Mouse (Mus musculus): Measurements from ENCODE around the gene Ankrd34a. TPM values are rescaled to one million over a fixed set of nuclear protein-coding genes. Genes with fewer than 3 reads are reported as not detected.

The Ankrd34a gene
- polyA plus RNA-seq, 1 experiment from 2014 or later, result 8.5 TPM

DNA sequence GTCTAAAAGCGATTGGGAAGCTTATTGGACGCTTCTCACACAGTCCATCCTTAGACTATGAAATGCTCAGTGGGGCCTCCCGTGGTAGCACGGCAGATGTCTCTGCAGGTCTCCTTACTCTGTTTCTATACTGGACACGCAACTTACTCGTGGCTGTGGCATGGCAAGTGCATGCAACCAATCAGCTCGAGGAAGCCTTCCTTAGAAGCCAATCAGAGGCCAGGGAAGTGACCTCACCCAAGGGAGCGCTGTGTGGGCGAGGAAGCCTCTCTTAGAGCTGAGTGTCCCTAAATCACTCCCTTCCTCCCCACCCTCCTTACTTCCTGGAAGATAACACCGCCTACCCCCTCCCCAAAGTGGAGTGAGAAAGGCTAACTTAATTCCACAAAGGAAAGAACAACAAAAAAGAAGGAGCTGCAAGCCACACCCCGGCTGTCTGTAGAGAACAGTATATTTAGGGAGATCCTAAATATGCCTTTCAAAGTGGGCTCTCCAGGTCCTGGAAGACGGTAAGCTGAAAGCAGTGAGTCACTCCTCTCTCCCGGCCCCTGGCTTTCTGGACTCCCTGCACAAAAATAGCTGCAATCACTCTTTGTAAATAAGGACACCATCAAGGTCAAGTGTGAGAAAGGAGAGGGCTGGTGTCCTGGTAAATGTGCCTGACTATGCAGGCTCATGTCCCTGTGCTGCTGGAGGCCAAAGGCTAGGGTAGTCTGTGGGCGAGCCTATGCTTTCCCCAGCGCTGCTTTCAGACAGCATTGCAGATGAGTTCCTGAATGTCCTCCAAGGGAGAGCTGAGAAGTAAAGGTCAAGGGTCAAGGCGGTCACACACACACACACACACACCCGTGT, 19.5 kb upstream of the Ankrd34a start, which contains the start of gene Gm16253:
Gm16253 (plus strand) TSS at position 295 of the 852 bp plus-strand sequence.
- no peaks in the 10 kb centered on the region for H3K9me3 ChIP-seq (ENCODE audit: control insufficient read depth, low read length)
- peak within 1 kb of the TSS; percentile 28 to 33 for H3K4me3 ChIP-seq (ENCODE audit: control insufficient read depth in 1 of 2, insufficient read depth in 1 of 2, low read depth in 1 of 2, low read length in 2 of 2)
- WGBS, result 7% methylated on average over 17 of the region's 17 CpGs
- H3K36me3 ChIP-seq (ENCODE audit: control insufficient read depth, insufficient read depth, low read length), result no peaks in the 10 kb centered on the region
- no peaks in the 10 kb centered on the region for H3K27me3 ChIP-seq (ENCODE audit: control insufficient read depth, insufficient read depth, low read length)
- peak within 1 kb of the TSS; percentile 65 for H3K9ac ChIP-seq (ENCODE audit: low read length)
- ATAC-seq (ENCODE audit: insufficient number of reproducible peaks, insufficient read depth, low FRiP score, low read depth), result peak; percentile 92
- peak within 1 kb of the TSS; percentile 61 for H3K4me2 ChIP-seq (ENCODE audit: low read length)
- peaks cover 38 to 69% of the 10 kb centered on the region in 2 experiments for H3K4me1 ChIP-seq (ENCODE audit: control insufficient read depth in 2 of 2, insufficient read depth in 2 of 2, low read length in 2 of 2)
- peak within 1 kb of the TSS; percentile 100 for H3K27ac ChIP-seq (replicated peaks in 1 of 2; ENCODE audit: control insufficient read depth in 1 of 2, insufficient read depth in 1 of 2, low read depth in 2 of 2, low read length in 2 of 2)

GRCm38 (mm10) chr3:96577566-96577965, 18.9 kb upstream of the Ankrd34a start:
- Histone ChIP-seq H3K4me3 (ENCODE audit: control insufficient read depth in 1 of 2, insufficient read depth in 1 of 2, low read depth in 1 of 2, low read length in 2 of 2) (peak overlapping the region in 1 of 2 experiments; percentile 28; a peak in 1 of 4 replicates), H3K27me3 (ENCODE audit: control insufficient read depth, insufficient read depth, low read length) (no peaks in the 10 kb centered on the region), H3K27ac (replicated peaks in 1 of 2; ENCODE audit: control insufficient read depth in 1 of 2, insufficient read depth in 1 of 2, low read depth in 2 of 2, low read length in 2 of 2) (peak overlapping the region; percentile 100), H3K4me2 (ENCODE audit: low read length) (peak overlapping the region; percentile 61), H3K9ac (ENCODE audit: low read length) (peak overlapping the region; percentile 65), H3K9me3 (ENCODE audit: control insufficient read depth, low read length) (no peaks in the 10 kb centered on the region), H3K4me1 (ENCODE audit: control insufficient read depth in 2 of 2, insufficient read depth in 2 of 2, low read length in 2 of 2) (peaks cover 36 to 65% of the 10 kb centered on the region in 2 experiments), H3K36me3 (ENCODE audit: control insufficient read depth, insufficient read depth, low read length) (no peaks in the 10 kb centered on the region)
- no peak for ATAC-seq (ENCODE audit: insufficient number of reproducible peaks, insufficient read depth, low FRiP score, low read depth)
- 61% methylated on average over 4 of the region's 4 CpGs for whole genome bisulfite sequencing

GRCm38 (mm10) chr3:96578561-96579238, 17.7 kb upstream of the Ankrd34a start:
- 75% methylated on average over 12 of the region's 12 CpGs for whole genome bisulfite sequencing
- Histone ChIP-seq H3K9me3 (ENCODE audit: control insufficient read depth, low read length) (no peaks in the 10 kb centered on the region), H3K9ac (ENCODE audit: low read length) (peak overlapping the region; percentile 19; the same call in 1 of the 2 replicates), H3K36me3 (ENCODE audit: control insufficient read depth, insufficient read depth, low read length) (no peaks in the 10 kb centered on the region), H3K4me1 (ENCODE audit: control insufficient read depth in 2 of 2, insufficient read depth in 2 of 2, low read length in 2 of 2) (peaks cover 36 to 57% of the 10 kb centered on the region in 2 experiments), H3K27me3 (ENCODE audit: control insufficient read depth, insufficient read depth, low read length) (no peaks in the 10 kb centered on the region), H3K27ac (replicated peaks in 1 of 2; ENCODE audit: control insufficient read depth in 1 of 2, insufficient read depth in 1 of 2, low read depth in 2 of 2, low read length in 2 of 2) (peak overlapping the region in 1 of 2 experiments; percentile 25; a peak in 3 of 4 replicates), H3K4me2 (ENCODE audit: low read length) (no peak overlapping the region), H3K4me3 (ENCODE audit: control insufficient read depth in 1 of 2, insufficient read depth in 1 of 2, low read depth in 1 of 2, low read length in 2 of 2) (no peak overlapping the region)
- ATAC-seq (ENCODE audit: insufficient number of reproducible peaks, insufficient read depth, low FRiP score, low read depth), result no peak

DNA sequence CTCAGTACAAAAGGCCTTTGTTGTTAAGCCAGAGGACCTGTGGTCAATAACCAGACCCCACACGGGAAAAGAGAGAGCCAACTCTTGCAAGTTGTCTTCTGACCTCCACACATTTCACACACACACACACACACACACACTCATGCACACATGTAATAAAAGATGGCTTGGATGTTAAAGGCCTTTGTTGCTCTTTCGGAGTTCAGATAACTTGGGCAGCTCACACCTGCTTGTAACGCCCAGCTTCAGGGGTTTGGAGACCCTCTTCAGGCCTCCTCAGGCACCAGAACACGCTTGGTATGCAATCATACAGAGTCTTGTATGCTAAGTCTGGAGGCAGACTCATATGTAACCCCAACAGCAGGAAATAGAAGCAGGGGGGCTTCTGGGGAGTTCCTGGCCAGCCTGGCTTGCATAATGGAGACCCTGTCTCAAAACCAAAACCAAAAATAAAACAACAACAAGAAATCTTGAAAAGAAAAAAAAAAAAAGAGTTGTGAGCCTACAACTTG, 17.1 kb upstream of the Ankrd34a start:
- H3K4me2 ChIP-seq (ENCODE audit: low read length), result no peak overlapping the region
- no peak for ATAC-seq (ENCODE audit: insufficient number of reproducible peaks, insufficient read depth, low FRiP score, low read depth)
- H3K9ac ChIP-seq (ENCODE audit: low read length), result peak overlapping the region; percentile 19; the same call in 1 of the 2 replicates

GRCm38 (mm10) chr3:96579885-96580454, 16.5 kb upstream of the Ankrd34a start:
- peaks cover 29 to 47% of the 10 kb centered on the region in 2 experiments for H3K4me1 ChIP-seq (ENCODE audit: control insufficient read depth in 2 of 2, insufficient read depth in 2 of 2, low read length in 2 of 2)
- H3K27ac ChIP-seq (replicated peaks in 1 of 2; ENCODE audit: control insufficient read depth in 1 of 2, insufficient read depth in 1 of 2, low read depth in 2 of 2, low read length in 2 of 2), result peak overlapping the region; percentile 19 to 34; a peak in 1 of 4 replicates
- H3K4me3 ChIP-seq (ENCODE audit: control insufficient read depth in 1 of 2, insufficient read depth in 1 of 2, low read depth in 1 of 2, low read length in 2 of 2), result peak overlapping the region; percentile 20 to 29; a peak in 3 of 4 replicates
- no peaks in the 10 kb centered on the region for H3K9me3 ChIP-seq (ENCODE audit: control insufficient read depth, low read length)
- peak; percentile 10; the same call in 1 of the 2 replicates for ATAC-seq (ENCODE audit: insufficient number of reproducible peaks, insufficient read depth, low FRiP score, low read depth)
- H3K27me3 ChIP-seq (ENCODE audit: control insufficient read depth, insufficient read depth, low read length), result no peaks in the 10 kb centered on the region
- no peaks in the 10 kb centered on the region for H3K36me3 ChIP-seq (ENCODE audit: control insufficient read depth, insufficient read depth, low read length)
- peak overlapping the region; percentile 68 for H3K9ac ChIP-seq (ENCODE audit: low read length)
- 9% methylated on average over 16 of the region's 16 CpGs for WGBS
- peak overlapping the region; percentile 63 for H3K4me2 ChIP-seq (ENCODE audit: low read length)

More for the DNA sequence above, 17.1 kb upstream of the Ankrd34a start:
- Histone ChIP-seq H3K27ac (replicated peaks in 1 of 2; ENCODE audit: control insufficient read depth in 1 of 2, insufficient read depth in 1 of 2, low read depth in 2 of 2, low read length in 2 of 2) (peak overlapping the region in 1 of 2 experiments; percentile 25; a peak in 2 of 4 replicates), H3K36me3 (ENCODE audit: control insufficient read depth, insufficient read depth, low read length) (no peaks in the 10 kb centered on the region), H3K4me3 (ENCODE audit: control insufficient read depth in 1 of 2, insufficient read depth in 1 of 2, low read depth in 1 of 2, low read length in 2 of 2) (no peak overlapping the region), H3K4me1 (ENCODE audit: control insufficient read depth in 2 of 2, insufficient read depth in 2 of 2, low read length in 2 of 2) (peaks cover 31 to 51% of the 10 kb centered on the region in 2 experiments), H3K27me3 (ENCODE audit: control insufficient read depth, insufficient read depth, low read length) (no peaks in the 10 kb centered on the region), H3K9me3 (ENCODE audit: control insufficient read depth, low read length) (no peaks in the 10 kb centered on the region)
- 79% methylated on average over 4 of the region's 4 CpGs for WGBS

GRCm38 (mm10) chr3:96581141-96581540, 15.3 kb upstream of the Ankrd34a start:
- H3K27me3 ChIP-seq (ENCODE audit: control insufficient read depth, insufficient read depth, low read length), result no peaks in the 10 kb centered on the region
- no peak overlapping the region for H3K4me2 ChIP-seq (ENCODE audit: low read length)

More at GRCm38 (mm10) chr3:96581141-96581540, 15.3 kb upstream of the Ankrd34a start:
- Histone ChIP-seq H3K4me1 (ENCODE audit: control insufficient read depth in 2 of 2, insufficient read depth in 2 of 2, low read length in 2 of 2) (peaks cover 21 to 35% of the 10 kb centered on the region in 2 experiments), H3K9me3 (ENCODE audit: control insufficient read depth, low read length) (no peaks in the 10 kb centered on the region), H3K9ac (ENCODE audit: low read length) (no peak overlapping the region; the same call in 1 of the 2 replicates), H3K4me3 (ENCODE audit: control insufficient read depth in 1 of 2, insufficient read depth in 1 of 2, low read depth in 1 of 2, low read length in 2 of 2) (no peak overlapping the region), H3K27ac (replicated peaks in 1 of 2; ENCODE audit: control insufficient read depth in 1 of 2, insufficient read depth in 1 of 2, low read depth in 2 of 2, low read length in 2 of 2) (no peak overlapping the region), H3K36me3 (ENCODE audit: control insufficient read depth, insufficient read depth, low read length) (no peaks in the 10 kb centered on the region)
- 56% methylated on average over 6 of the region's 6 CpGs for WGBS
- ATAC-seq (ENCODE audit: insufficient number of reproducible peaks, insufficient read depth, low FRiP score, low read depth), result no peak

Data from heart, embryonic 14.5 days (tissue).